Mouse (Mus musculus): Measurements from ENCODE around the gene Usp48.

Usp48 gene

DNA sequence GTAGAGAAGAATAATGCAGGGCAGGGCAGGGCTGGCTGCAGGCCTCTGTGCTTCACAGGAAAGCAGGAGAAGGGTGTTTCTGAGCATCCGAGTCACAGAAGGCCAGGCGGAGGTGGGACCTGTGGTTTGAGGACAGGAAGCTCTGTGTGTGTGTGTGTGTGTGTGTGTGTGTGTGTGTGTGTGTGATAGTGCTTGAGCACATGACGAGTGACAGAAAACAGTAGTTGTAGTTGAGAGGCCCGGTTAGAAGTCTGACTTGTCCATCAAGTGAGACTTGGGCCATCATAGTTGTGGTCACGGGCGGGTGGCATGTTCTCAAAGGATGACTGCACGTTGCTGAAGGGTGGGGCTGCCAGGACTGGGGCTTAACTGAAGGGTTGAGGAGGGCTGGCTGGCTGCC, 16.1 kb downstream of the Usp48 start:
- peak; percentile 25 for DNase-seq (ENCODE audit: low spot score)

DNA sequence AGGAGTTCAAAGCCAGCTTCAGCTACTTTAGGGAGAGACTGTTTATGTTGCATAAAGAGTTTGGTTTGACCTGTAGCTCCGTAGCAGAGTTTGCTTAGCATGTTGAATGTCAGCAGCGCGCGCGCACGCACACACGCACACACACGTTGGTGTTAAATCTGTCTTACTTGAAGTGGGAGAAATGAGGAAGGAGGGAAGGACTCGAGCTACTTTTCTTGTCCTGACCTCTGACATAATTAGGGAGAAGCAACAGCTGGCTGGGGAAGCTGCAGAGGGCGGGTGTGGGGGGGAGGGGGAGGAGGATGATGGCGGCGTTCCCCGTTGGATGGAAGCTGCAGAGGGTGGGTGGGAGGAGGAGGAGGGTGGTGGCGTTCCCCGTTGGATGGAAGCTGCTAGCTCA, 16.7 kb downstream of the Usp48 start:
- no peak for DNase-seq (ENCODE audit: low spot score)

DNA sequence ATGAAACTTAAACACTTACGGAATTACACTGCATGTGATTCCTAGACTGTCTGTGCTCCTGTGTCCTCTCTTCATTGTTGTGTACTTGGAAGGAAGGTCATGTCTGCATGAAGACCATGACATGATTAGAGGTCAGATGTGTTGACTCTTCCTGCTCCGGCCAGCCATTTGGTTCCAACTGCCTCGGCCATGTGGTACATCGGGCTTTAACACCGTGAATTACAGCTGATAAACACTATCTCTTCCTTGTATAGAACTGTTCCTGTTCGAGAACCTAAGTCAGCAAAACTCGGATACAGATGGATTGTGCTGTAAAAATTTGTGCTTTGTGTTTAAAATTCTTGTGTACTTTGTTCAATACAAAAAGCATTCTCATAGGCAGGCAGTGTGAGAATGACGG, 29.3 kb downstream of the Usp48 start:
- no peak for DNase-seq (ENCODE audit: low spot score)

DNA sequence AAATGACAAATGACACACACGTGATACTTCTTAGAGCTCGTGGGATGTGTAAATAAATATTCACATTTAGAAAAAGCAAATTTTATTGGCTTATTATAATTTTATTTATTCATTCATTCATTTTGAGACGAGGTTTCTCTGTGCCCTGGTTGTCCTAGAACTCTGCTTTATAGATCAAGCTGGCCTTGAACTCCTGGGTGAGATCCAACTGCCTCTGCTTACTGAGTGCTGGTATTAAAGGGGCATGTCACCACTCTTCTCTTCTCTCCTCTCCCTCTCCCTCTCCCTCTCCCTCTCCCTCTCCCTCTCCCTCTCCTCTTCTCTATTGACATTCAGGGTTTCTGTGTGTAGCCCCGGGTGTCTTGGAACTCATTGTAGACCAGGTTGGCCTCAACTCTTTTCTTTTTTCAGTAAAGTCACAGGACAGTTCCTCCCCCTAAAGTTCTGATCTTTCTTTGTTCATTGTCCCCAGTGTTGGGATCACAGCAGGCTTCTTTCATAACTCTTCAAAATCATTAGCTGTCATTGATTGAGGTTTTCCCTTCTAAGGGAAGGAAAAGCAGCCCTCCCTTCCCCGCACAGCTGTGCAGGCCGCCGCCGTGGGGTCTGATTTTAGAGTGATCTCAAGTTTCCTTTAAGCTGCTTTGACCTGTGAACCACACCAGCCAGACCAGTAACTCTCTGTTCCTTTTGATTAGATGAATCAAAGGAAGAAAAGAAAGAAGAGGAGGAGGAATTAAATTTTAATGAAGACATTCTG, 34.1 kb downstream of the Usp48 start:
- no peak for DNase-seq (ENCODE audit: low spot score)

DNA sequence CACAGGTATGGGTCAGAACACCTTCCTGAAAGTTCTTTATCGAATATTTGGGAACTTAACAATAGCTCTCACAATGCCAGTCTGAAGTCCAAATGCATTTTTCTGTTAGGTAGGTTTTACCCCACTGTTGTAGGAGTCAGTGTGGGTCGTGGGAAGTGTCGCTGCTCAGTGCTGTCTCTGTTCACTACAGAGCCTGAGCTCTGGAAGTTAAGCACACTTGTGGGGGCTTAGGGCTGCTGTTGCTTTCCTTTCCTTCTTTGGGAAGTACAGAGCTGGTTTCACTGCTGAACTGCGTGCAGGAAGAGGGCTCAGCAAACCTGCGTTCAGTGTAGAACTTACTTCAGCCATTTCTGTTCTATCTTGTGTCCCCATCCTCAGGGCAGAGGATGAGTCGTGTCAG, 34.8 kb downstream of the Usp48 start:
- no peak for DNase-seq (ENCODE audit: low spot score)

DNA sequence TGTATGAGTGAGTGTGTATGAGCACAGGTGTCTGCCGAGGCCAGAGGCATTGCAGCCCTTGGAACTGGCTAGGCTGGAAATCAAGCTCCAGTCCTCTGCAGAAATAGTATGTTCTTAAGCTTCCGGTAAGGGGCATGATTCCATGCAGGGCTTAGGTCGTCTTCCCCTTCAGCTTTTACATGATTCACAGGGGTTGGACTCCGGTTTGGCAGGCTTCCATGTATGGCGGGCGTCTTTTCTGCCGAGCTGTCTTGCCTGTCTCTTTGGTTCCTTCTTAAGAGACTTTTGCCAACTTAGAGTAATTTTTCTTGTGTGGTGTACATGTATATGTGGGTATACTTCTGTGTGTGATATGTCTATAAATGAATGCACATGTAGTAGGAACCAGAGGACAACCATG, 35.8 kb downstream of the Usp48 start:
- no peak for DNase-seq (ENCODE audit: low spot score)

DNA sequence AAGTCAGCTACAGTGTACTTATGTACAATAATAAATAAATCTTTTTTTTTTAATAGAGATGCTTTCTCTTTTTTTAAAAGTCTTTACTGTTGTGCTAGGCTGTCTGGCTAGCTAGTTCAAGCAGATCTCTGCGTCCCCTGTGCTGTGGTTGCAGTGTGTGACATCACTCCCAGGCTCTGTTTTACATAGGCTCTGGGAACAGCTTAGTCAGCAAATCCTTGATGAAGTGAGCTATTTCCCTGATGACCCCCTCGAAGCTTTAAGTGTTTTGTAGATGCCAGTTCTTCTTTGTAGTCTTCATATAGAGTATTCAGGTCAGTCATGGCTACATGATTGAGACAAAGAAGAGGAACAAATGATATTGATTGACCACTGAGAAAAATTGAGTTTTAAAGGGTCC, 36.6 kb downstream of the Usp48 start:
- no peak for DNase-seq (ENCODE audit: low spot score)

DNA sequence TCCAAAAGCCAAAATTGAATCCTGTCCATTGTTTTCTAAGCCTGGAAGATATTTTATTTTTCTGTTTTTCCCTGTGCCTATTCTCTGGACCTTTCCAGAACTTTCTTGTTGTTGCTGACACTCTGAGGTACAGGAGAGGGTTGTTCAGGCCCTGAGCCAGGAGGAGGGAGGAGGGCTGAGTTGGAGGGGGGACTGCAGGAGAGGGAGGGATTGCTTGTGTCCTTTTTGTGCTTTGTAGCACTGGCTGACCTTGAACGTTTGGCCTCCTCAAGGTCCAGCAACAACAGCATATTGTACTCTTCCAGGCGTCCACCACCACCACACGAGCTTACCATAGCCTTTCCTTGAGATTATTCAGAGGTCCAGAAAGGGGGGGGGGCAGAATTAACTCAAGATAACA, 38.0 kb downstream of the Usp48 start:
- no peak for DNase-seq (ENCODE audit: low spot score)

DNA sequence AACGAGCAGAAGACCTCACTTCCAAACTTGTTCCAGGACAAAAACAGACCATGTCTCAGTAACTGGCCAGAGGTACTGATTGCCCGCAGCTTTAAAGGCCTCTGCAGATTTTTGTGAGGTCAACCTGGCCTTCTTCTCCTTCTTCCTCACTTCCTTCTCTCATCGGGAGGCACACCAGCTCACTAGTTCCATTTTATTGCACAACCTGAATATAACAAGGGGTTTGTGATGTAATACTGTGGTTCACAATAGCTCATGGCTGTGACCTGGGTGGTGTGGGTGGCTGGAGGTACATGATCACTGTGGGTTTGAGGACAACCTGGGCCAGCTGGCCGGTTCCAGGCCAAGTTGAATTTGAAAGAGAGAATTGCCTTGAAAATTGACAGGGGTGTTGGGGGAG, 39.8 kb downstream of the Usp48 start:
- DNase-seq (ENCODE audit: low spot score), result no peak

DNA sequence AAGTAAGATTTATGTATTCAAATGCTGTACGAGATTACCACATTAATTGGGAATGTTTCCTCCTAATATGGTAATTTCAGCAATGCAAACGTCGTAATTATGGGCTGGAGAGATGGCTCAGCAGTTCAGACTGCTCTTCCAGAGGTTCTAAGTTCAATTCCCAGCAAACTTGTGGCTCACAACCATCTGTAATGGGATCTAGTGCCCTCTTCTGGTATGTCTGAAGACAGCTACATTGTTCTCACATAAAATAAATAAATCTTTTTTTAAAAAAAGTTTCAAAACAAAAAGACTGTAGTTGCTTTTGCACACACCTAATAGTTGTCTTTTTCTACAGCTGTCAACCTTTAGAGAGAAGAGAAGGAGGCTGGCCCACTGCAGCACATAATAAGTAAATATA, 43.0 kb downstream of the Usp48 start:
- no peak for DNase-seq (ENCODE audit: low spot score)

DNA sequence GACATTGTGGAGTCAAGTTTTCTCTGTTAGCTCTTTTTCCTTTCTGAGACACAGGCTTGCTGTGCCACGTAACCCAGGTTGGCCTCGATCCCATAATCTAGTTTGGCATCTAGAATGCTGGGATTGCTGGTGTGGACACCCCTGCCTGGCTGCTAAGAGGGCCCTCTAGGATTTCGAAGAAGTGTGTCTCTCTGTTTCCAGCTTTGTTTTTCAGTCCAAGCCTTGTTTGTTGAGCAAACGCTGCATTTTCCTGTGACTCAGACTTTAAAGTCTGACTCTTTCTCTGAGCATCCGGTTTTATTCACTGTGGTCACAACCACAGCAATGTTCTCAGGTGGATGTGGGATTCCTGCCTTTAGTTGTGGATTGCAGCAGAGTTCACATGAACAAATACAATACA, 48.0 kb downstream of the Usp48 start:
- no peak for DNase-seq (ENCODE audit: low spot score)

DNA sequence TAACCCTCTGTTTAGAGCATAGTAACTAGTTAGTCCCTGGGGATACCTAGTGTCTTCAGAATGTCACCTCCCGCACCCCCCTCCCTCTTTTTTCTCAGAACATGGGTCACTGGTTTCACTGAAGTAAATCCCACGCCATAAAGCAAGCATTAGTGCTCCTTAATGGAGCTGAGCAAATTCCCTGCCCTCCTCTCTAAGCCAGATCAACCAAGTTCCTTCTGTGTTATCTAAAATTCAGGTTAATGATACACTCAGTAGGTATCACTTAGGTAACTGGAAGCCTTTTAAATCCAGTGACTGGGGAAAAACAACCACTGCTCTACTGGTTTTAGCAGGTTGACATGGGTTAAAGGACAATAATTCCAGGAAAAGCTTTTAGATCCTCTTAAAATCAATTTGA, 48.5 kb downstream of the Usp48 start:
- DNase-seq (ENCODE audit: low spot score), result no peak

DNA sequence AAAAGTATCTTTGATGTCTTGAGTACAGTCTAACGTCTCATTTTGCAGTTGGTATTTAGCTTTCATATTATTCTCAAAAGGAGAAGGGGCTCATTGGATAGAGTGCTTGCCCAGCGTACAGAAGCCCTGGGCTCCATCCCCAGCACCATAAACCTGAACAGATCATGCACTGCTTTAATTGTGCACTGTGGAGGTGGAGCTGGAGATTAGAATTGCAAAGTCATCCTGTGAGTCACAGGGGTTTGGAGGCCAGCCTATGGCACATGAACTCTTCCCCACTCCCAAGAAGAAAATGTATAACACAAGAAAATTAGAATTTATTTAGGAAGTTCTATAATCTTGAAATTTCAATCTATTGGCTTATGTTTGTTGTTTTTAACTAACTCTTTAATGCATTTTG, 49.9 kb downstream of the Usp48 start:
- no peak for DNase-seq (ENCODE audit: low spot score)

DNA sequence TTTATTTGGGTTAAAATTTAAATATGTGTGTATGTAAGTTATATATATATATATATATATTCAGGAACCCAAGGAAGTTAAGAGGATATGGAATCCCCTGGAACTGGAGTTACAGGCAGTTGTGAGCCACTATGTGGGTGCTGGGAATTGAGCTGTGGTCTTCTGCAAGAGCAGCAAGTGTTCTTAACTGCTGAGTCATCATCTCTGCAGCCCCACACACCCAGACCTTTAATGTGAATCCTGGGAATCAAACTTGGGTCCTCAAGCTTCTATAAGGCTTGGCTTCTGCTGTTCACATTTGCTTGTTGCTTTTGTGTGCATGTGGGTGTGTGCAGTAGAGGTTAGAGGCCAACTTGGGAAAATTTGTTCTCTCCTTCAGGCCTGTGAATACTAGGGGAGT, 52.7 kb downstream of the Usp48 start:
- DNase-seq (ENCODE audit: low spot score), result no peak

DNA sequence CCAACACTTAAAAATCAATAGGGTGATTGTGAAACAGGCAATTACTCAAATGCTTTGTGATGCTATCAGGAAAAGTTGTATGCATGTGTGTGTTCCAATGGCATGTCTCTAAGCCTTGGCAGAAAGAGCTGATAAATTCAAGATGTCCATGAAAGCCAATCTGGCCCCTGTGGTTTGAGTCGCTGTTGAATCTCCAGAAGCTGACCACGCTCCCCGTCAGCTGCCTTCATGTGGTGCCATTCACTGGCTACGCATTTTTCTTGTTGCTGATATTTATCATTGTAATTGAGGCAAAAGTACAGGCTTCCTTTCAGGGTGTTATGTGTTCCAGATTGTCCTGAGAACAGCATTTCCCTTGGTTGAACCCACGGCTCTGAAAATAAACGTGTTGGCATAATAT, 54.1 kb downstream of the Usp48 start:
- no peak for DNase-seq (ENCODE audit: low spot score)

DNA sequence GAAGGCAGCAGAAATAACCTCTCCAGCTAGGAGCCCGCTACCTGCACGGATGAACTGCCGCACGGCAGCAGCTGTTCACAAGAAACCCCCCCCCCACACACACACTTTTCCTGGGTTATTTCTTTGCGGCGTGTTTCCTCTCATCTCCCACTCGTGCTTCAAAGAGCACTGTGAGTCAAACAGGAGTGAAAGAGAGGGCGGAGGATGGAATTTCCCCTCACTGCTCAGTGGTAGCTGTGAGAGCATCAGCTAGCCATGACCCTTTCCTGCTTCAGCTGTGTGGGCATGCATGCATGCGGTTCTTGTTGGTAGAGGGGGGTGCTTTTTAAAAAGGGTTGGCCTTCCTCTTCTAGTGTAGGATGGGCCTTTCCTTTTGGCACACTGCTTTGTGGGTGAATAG, 54.7 kb downstream of the Usp48 start:
- no peak for DNase-seq (ENCODE audit: low spot score)

DNA sequence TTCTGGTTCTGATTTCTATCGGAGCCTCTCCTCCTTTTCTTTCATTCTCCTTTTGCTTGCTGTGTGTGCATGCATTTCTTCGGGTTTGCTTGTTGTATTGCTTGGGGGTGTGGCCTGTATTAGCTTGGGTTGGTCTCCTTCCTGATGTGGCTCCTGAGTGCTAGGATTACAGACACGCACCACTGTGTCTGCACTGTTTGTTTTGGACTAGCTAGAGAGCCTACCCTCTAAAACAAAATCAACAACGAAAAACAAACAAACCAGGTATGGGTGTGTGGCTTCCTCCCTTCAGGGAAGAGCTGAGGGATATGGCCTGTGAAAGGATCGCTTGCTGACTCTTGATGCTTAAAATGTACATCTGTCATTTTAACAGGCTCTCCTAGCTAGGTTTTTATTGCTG, 57.4 kb downstream of the Usp48 start:
- DNase-seq (ENCODE audit: low spot score), result no peak

DNA sequence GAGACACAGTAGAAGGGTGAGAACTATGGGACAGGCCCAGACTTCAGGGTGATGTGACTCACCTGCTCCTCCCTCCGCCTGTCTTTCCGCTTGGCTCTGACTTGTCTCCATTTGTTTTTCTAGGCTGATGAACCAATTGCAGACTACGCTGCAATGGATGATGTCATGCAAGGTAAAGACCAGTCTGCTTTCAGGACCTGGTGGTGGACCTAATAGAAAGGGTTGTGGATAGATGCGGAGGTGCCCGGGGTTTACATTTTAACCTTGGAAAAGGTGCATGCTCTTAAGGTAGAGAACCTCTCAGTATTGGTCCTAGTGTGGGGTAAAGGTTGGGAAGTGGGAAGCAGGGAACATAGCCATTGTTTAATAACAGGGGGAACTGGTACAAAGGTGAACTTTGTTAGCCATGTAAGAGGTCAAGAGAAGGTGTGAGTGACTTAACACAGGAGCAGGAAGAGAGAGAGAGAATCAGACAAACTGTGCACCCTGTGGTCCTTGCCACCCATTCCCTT, 59.3 kb downstream of the Usp48 start:
- no peak for DNase-seq (ENCODE audit: low spot score)

DNA sequence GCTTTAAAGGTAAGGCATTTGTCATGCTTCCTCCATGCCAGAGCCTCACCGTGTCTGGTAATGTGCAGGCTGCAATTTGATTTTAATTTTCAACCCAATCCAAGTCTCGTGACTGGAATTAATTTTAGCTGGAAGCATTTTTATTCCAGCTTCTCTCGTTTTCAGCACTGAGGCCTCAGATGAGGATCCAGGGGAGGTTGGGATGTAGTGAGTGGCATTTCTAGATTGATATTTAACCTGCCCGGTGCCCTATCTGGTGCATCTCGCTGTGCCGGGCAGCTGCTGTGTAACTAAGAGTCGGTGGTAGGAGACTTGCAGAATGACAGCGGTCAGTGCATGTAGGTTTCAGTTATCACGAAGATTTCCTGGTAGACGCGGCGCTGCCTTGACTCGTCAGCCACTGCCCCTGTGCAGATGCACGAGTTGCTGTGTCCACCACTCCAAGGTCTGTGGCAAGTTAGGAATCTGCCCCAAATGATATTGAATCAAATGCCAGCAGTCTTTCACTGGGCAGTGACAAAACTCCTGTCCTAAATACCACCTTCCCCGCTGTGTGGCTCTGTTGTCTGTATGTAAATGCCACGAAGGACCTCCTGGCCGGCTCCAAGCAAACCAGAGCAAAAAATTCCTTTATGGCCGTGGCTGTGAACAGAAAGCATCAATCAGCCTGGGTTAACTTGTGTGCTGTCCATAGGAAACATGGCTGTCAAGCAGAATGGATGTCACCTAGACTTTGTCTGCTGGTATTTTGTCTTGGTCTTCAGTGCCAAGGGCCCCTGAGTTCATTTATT, 61.9 kb downstream of the Usp48 start:
- DNase-seq (ENCODE audit: low spot score), result no peak

DNA sequence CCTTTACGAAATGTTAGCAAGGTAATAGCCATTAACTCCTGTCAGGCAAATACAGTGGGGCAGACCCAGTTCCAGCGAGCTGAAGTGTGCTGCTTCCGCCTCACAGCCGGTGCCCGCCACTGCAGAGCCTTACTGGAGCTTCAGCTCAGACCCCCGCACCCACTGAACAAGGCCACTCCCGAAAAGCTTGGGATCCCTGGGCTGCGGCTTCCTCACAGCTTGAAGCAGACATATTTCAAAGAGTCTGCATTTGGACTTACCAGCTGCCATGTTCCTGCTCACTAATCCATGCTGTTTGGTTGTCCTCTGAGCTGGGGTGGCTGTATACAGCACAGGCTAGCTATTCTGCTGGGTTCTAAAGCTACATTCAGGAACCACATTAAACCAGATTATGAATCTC, 64.1 kb downstream of the Usp48 start:
- no peak for DNase-seq (ENCODE audit: low spot score)

DNA sequence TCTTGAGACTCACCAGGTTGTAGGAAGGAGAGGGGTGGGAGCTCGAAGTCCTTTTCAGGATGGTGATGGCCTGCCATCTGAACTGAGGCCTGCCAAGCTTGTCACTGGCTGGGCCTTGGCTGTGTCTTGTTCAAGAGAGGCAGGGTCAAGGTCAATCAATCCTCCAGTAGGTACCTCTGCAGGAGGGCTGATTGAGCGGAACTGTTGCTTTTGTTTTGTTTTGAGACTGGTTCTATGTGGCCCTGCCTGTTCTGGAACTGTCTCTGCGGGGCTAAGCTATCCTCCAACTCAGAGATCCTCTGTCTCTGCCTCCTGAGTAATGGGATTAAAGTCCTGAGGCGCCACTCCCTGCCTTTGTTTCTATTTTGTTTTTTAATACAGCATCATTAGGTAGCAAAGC, 66.0 kb downstream of the Usp48 start:
- no peak for DNase-seq (ENCODE audit: low spot score)

DNA sequence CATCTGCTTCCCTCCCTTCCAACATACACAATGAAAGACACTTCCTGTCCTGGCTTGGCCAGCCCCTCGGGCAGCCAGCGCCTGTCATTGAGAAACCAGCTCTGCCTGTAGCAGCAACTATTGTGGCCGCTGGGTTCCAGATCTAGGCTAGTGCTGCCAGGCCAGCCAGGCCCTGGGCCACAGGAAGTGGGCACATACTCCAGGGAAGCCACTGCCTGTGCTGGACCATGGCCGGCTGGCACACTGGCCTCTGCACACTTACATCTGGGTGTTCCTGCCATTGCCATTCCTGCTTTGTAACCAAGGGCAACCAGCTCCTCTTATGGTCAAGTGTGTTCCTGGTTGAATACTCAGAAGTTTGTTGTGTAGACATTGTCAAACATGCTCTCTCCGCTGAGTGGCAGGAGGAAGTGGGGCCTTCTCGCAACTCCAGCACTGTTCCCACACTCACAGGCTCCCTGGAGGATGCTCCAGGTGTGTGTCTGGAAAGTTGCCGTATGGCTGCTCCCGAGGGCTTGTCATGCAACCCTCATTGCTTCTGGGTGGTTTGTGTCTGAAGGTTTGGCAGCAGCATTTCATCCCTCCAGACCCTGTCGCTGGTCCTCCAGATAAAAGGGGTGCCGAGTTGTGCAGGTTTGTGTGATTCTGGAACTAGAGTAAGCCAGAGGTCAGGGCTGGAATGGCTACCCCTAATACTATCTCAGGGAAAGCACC, 67.0 kb downstream of the Usp48 start:
- no peak for DNase-seq (ENCODE audit: low spot score)

DNA sequence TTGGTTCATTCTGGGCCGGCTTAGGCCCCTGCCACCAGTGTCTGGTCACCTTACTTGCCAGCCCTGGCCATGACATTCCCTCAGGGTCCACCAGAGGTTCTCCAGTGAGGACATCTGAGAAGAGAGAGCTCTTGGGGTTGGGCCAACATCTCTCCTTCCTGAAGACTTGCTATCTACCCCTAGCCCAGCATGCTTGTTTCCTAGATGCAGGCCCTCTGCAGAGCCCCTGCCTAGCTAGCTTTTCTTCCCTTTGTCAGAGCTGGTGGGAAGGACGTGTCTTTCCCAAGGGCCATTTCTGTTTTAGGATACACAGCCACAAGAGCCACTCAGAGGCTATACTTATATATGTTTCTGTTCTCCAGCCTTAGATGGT, 67.5 kb downstream of the Usp48 start:
- DNase-seq (ENCODE audit: low spot score), result no peak
